Mouse (Mus musculus) bone marrow, adult 2 months (tissue): Measurements from ENCODE around the gene Chpf.

ENCODE experiments used
- CTCF ChIP-seq: fragments of 200-500 bp; IDR thresholded peaks from 2 replicates; pipeline ENCODE4 v1.5.1; 2011; ENCODE audit warnings: low read length, control low read depth; ENCODE audit not compliant: control insufficient read depth, insufficient read depth
- POLR2A ChIP-seq: fragments of 200-500 bp; IDR thresholded peaks from 2 replicates; pipeline ENCODE4 v1.6.1; 2011; ENCODE audit warnings: low read depth, mild to moderate bottlenecking, control low read depth, low read length, borderline replicate concordance; ENCODE audit not compliant: control insufficient read depth

DNA sequence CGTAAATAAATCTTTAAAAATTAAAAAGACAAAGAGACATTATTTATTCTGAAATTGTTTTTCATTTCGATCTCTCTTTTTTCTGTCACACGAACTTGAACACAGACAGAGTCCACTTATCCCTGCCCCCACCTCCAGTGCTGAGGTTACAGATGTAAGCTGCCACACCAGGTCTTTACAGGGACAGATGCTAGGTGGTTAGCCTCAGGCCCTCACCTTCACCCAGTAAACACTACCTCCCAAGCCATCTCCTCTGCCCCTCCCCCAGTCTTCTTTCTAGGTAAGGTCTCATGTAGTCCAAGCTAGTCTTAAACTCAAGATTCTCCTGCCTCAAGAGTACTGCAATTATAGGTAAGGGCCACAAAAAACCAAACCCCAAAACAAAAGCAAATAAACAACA lies 33.4 kb upstream of the Chpf start:
- TF ChIP-seq CTCF (no peak), POLR2A (no peak)
